Comparison of ENCODE assay signal across 12 mouse cellular contexts in the genomic region with DNA sequence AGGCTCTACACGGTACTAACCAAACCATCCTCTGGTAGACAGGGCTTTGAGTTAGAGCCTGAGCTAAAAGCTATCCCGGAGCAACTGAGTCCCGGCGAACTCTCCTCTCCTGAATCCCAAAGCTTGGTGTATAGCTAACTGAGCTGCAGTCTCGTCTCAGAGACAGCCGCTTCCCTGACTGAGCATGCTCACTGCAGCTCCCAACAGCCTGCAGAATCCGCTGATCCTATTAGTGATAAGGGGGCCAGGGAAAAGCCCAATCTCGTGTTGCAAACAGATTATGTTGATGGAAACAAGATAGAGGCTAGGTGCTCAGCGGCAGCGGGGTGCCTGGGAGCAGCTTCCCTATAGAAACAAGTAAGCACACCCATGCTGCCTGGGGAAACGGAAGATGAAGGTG. TPM values are rescaled to one million over a fixed set of nuclear protein-coding genes. Genes with fewer than 3 reads are reported as not detected.
DNase-seq lines count a peak whose midpoint lies in the region; ATAC-seq and TF ChIP-seq lines count a peak whose summit lies in the region.
"Had no signal": no experiment of that assay in that cellular context is flagged by ENCODE, and none has a peak within 500 bp of the region (broad histone marks: within the 10 kb centered on the region; RNA-seq: fewer than 3 reads in every experiment).

No protein-coding gene starts in this region.

- no peak overlapping the region for H3K27ac ChIP-seq in kidney, embryonic 14.5 days (ENCODE audit: low read depth, low read length)
- H3K27ac ChIP-seq in kidney, adult 2 months (ENCODE audit: insufficient read depth, low read depth, low read length), result no peak overlapping the region
- H3K27ac ChIP-seq in embryonic facial prominence, embryonic 13.5 days, result no peak overlapping the region
- no peak overlapping the region for H3K27ac ChIP-seq in midbrain, embryonic 12.5 days (replicated peaks)
- H3K27ac ChIP-seq: limb, embryonic 13.5 days had no signal

- H3K4me2 ChIP-seq in kidney, embryonic 14.5 days (replicated peaks; ENCODE audit: low read depth, low read length), result 0 out of 2 replicates have a peak overlapping the region, but pooled peaks have one; percentile 10
- peak overlapping the region; percentile 30 for H3K4me2 ChIP-seq in embryonic facial prominence, embryonic 13.5 days
- H3K4me2 ChIP-seq in midbrain, embryonic 12.5 days (replicated peaks), result peak overlapping the region; percentile 27

- intact Hi-C loops in gastrocnemius, postnatal 36 days (cut with DNase I), result no loop called here

- DNase-seq in kidney, adult 2 months, result no peak
- DNase-seq in brain, embryonic 14.5 days (ENCODE audit: low read depth), result peak; percentile 68
- DNase-seq in ovary, postnatal 10 days (ENCODE audit: low spot score), result no peak
- DNase-seq in gastrocnemius, postnatal 36 days, result no peak
- DNase-seq: adrenal gland, adult 2 months; cerebellum, adult 18-20 months had no signal

- TF ChIP-seq CTCF in kidney, adult 2 months (conservative IDR thresholded peaks at IDR 0.05; ENCODE audit: insufficient read depth, insufficient read length, low read depth, low read length), result no peak
- TF ChIP-seq CTCF in brain, embryonic 14.5 days (IDR thresholded peaks at IDR 0.05; ENCODE audit: borderline replicate concordance, extremely low read depth, insufficient read depth, insufficient read length), result no peak

- H3K4me3 ChIP-seq in kidney, embryonic 14.5 days (ENCODE audit: low read length), result no peak overlapping the region
- no peak overlapping the region for H3K4me3 ChIP-seq in kidney, adult 2 months (ENCODE audit: insufficient read depth, low read depth, low read length)
- no peak overlapping the region for H3K4me3 ChIP-seq in embryonic facial prominence, embryonic 13.5 days
- no peak overlapping the region for H3K4me3 ChIP-seq in midbrain, embryonic 12.5 days
- H3K4me3 ChIP-seq: limb, embryonic 13.5 days had no signal

- H3K9me3 ChIP-seq in kidney, embryonic 14.5 days (ENCODE audit: control insufficient read depth, low read length), result no peaks in the 10 kb centered on the region
- no peaks in the 10 kb centered on the region; the same call in 1 of the 2 replicates for H3K9me3 ChIP-seq in embryonic facial prominence, embryonic 13.5 days
- no peaks in the 10 kb centered on the region for H3K9me3 ChIP-seq in midbrain, embryonic 12.5 days

- H3K36me3 ChIP-seq in kidney, embryonic 14.5 days (ENCODE audit: control insufficient read depth, insufficient read depth, low read length), result no peaks in the 10 kb centered on the region
- no peaks in the 10 kb centered on the region for H3K36me3 ChIP-seq in kidney, adult 2 months (ENCODE audit: control insufficient read depth, insufficient read depth, low read length)
- H3K36me3 ChIP-seq in embryonic facial prominence, embryonic 13.5 days, result no peaks in the 10 kb centered on the region
- no peaks in the 10 kb centered on the region for H3K36me3 ChIP-seq in midbrain, embryonic 12.5 days
- H3K36me3 ChIP-seq: limb, embryonic 13.5 days had no signal

- ATAC-seq in kidney, embryonic 14.5 days (ENCODE audit: low FRiP score, low TSS enrichment), result no peak
- ATAC-seq in embryonic facial prominence, embryonic 13.5 days (ENCODE audit: insufficient number of reproducible peaks, insufficient read depth, low FRiP score, low TSS enrichment, low read depth), result no peak
- no peak for ATAC-seq in midbrain, embryonic 12.5 days (ENCODE audit: low FRiP score, low read depth)
- ATAC-seq in erythroblast, adult 5-6 weeks (replicated peaks; ENCODE audit: low FRiP score, poor library complexity, severe bottlenecking), result no peak

- TF ChIP-seq POLR2A in kidney, adult 2 months (IDR thresholded peaks at IDR 0.05; ENCODE audit: low read depth, low read length), result no peak
- no peak for TF ChIP-seq POLR2A in brain, embryonic 14.5 days (IDR thresholded peaks at IDR 0.05; ENCODE audit: borderline replicate concordance, extremely low read depth, insufficient read depth, insufficient read length, poor library complexity, severe bottlenecking)

- peaks cover 3% of the 10 kb centered on the region; the same call in 1 of the 2 replicates for H3K27me3 ChIP-seq in kidney, embryonic 14.5 days (ENCODE audit: control insufficient read depth, insufficient read depth, low read length)
- no peaks in the 10 kb centered on the region for H3K27me3 ChIP-seq in kidney, adult 2 months (replicated peaks; ENCODE audit: control insufficient read depth, insufficient read depth, low read length)
- H3K27me3 ChIP-seq in embryonic facial prominence, embryonic 13.5 days, result peaks cover 7% of the 10 kb centered on the region; the same call in 1 of the 2 replicates
- no peaks in the 10 kb centered on the region for H3K27me3 ChIP-seq in midbrain, embryonic 12.5 days

- H3K9ac ChIP-seq in kidney, embryonic 14.5 days (ENCODE audit: low read depth, low read length), result no peak overlapping the region
- no peak overlapping the region for H3K9ac ChIP-seq in embryonic facial prominence, embryonic 13.5 days
- no peak overlapping the region for H3K9ac ChIP-seq in midbrain, embryonic 12.5 days (replicated peaks)
- H3K9ac ChIP-seq: limb, embryonic 13.5 days had no signal

- 43% methylated on average over 11 of the region's 11 CpGs for WGBS in kidney, embryonic 14.5 days
- WGBS in kidney, adult 2 months, result 54% methylated on average over 11 of the region's 11 CpGs
- 19% methylated on average over 11 of the region's 11 CpGs for WGBS in embryonic facial prominence, embryonic 13.5 days
- 24% methylated on average over 11 of the region's 11 CpGs for WGBS in midbrain, embryonic 12.5 days

- no peaks in the 10 kb centered on the region for H3K4me1 ChIP-seq in kidney, embryonic 14.5 days (ENCODE audit: control insufficient read depth, insufficient read depth, low read length)
- H3K4me1 ChIP-seq in kidney, adult 2 months (ENCODE audit: control insufficient read depth, insufficient read depth, low read length), result no peaks in the 10 kb centered on the region
- H3K4me1 ChIP-seq in embryonic facial prominence, embryonic 13.5 days, result peaks cover 16% of the 10 kb centered on the region
- peaks cover 15% of the 10 kb centered on the region for H3K4me1 ChIP-seq in midbrain, embryonic 12.5 days

RNA-seq across cellular contexts. Expression of a gene that starts 40.5 kb away (rescaled TPM):
- polyA plus RNA-seq in kidney, embryonic 14.5 days (2014; fragmentation: Nextera tagmentation; extraction: Ambion mirVana), result 0.09 and 0.24 TPM in 2 replicates
- not detected in 2 replicates for polyA plus RNA-seq in kidney, adult 2 months (2012; rRNA removed)
- polyA plus RNA-seq in brain, embryonic 14.5 days (2012; rRNA removed), result 0.30 and 0.38 TPM in 2 replicates
- polyA plus RNA-seq in embryonic facial prominence, embryonic 13.5 days (2015; fragmentation: Nextera tagmentation; extraction: Ambion mirVana), result 0.51 and 0.59 TPM in 2 replicates
- 0.54 and 0.57 TPM in 2 replicates for polyA plus RNA-seq in midbrain, embryonic 12.5 days (2016; fragmentation: Nextera tagmentation; extraction: Ambion mirVana)
- total RNA-seq in erythroblast, adult 5-6 weeks (2015; ENCODE audit: low replicate concordance), result 1.5 TPM in 1 of 2 replicates, not detected in the other
- not detected in 2 replicates for total RNA-seq in erythroblast, adult 5-6 weeks (2017; ENCODE audit: low replicate concordance)
- total RNA-seq in gastrocnemius, postnatal 36 days (2021), result not detected
- total RNA-seq: adrenal gland, adult 2 months had no signal
- polyA plus RNA-seq: large intestine, adult 2 months had no signal

RNA-seq across cellular contexts. Expression of a gene that starts 45.0 kb away (rescaled TPM):
- polyA plus RNA-seq in kidney, embryonic 14.5 days (2014; fragmentation: Nextera tagmentation; extraction: Ambion mirVana), result 140 and 144 TPM in 2 replicates
- 0.39 and 0.55 TPM in 2 replicates for polyA plus RNA-seq in kidney, adult 2 months (2012; rRNA removed)
- 29.9 and 53.4 TPM in 2 replicates for polyA plus RNA-seq in brain, embryonic 14.5 days (2012; rRNA removed)
- polyA plus RNA-seq in embryonic facial prominence, embryonic 13.5 days (2015; fragmentation: Nextera tagmentation; extraction: Ambion mirVana), result 102 and 128 TPM in 2 replicates
- 158 and 166 TPM in 2 replicates for polyA plus RNA-seq in midbrain, embryonic 12.5 days (2016; fragmentation: Nextera tagmentation; extraction: Ambion mirVana)
- 5.6 and 6.5 TPM in 2 replicates for total RNA-seq in erythroblast, adult 5-6 weeks (2015; ENCODE audit: low replicate concordance)
- 2.0 and 2.2 TPM in 2 replicates for total RNA-seq in erythroblast, adult 5-6 weeks (2017; ENCODE audit: low replicate concordance)
- under 1 TPM; 0.62 to 0.71 TPM for total RNA-seq in gastrocnemius, postnatal 36 days (2021)

Comparison
In these comparisons a context has a peak if more than half of its experiments do, and no peak if none do; other contexts are left out.
1. RNA of a gene that starts 45.0 kb away (polyA plus RNA-seq): 158 to 166 TPM in midbrain, embryonic 12.5 days, 140 to 144 TPM in kidney, embryonic 14.5 days, 102 to 128 TPM in embryonic facial prominence, embryonic 13.5 days and 29.9 to 53.4 TPM in brain, embryonic 14.5 days; 0.39 to 0.55 TPM in kidney, adult 2 months; every median in the first group is over 10 times any median in the second.
2. Peak in every context shown above with its lines, with median percentiles within 50 percentile points of each other: H3K4me2 ChIP-seq.